Mouse (Mus musculus) heart, adult 2 months (tissue): ENCODE results near the gene Zfp113. TPM values are rescaled to one million over a fixed set of nuclear protein-coding genes. Genes with fewer than 3 reads are reported as not detected.

Experiments
- DNase-seq, 2 experiments: peaks; one replicate each; pipeline ENCODE4 v3.0.0; 2021
- H3K27ac ChIP-seq: fragments of 200-600 bp; 2 replicates; pipeline ENCODE4 v1.8.1; 2022
- H3K27me3 ChIP-seq: fragments of 200-500 bp; 2 replicates; pipeline ENCODE4 v1.6.1; 2012; ENCODE audit warnings: mild to moderate bottlenecking, low read length, inconsistent platforms, mixed read lengths; ENCODE audit not compliant: control insufficient read depth, insufficient read depth
- H3K36me3 ChIP-seq: fragments of 200-500 bp; 2 replicates; pipeline ENCODE4 v1.6.1; 2012; ENCODE audit warnings: low read length, inconsistent platforms; ENCODE audit not compliant: control insufficient read depth, insufficient read depth
- H3K4me1 ChIP-seq: fragments of 200-500 bp; 2 replicates; pipeline ENCODE4 v1.6.1; 2011; ENCODE audit warnings: low read length; ENCODE audit not compliant: control insufficient read depth, insufficient read depth
- H3K4me3 ChIP-seq: fragments of 200-600 bp; 2 replicates; pipeline ENCODE4 v1.8.1; 2022
- H3K79me2 ChIP-seq: fragments of 200-500 bp; replicated peaks from 2 replicates; pipeline ENCODE4 v1.6.1; 2012; ENCODE audit warnings: mild to moderate bottlenecking, inconsistent platforms, low read length, moderate library complexity, mixed read lengths; ENCODE audit not compliant: control insufficient read depth, insufficient read depth
- H3K9ac ChIP-seq: fragments of 200-500 bp; 2 replicates; pipeline ENCODE4 v1.6.1; 2012; ENCODE audit warnings: low read depth, mild to moderate bottlenecking, control low read depth, inconsistent platforms, low read length, mixed read lengths
- CTCF ChIP-seq: fragments of 200-600 bp; IDR thresholded peaks from 2 replicates; pipeline ENCODE4 v1.8.1; 2022; ENCODE audit warnings: antibody characterized with exemption, mild to moderate bottlenecking, moderate library complexity
- EP300 ChIP-seq: fragments of 200-500 bp; IDR thresholded peaks from 2 replicates; pipeline ENCODE4 v1.6.1; 2011; ENCODE audit warnings: low read depth, low read length, control low read depth; ENCODE audit not compliant: insufficient read depth
- POLR2A ChIP-seq: fragments of 200-500 bp; IDR thresholded peaks from 2 replicates; pipeline ENCODE4 v1.6.1; 2011; ENCODE audit warnings: mild to moderate bottlenecking, low read depth, low read length, control low read depth; ENCODE audit not compliant: insufficient read depth
- WGBS: fragments of 180-500 bp; shearing (Covaris S2); methylation state at CpG from one replicate; pipeline ENCODE4 v1.1.7; 2018; 5-methylcytosine and 5-hydroxymethylcytosine counted together
- intact Hi-C: fragments of 180-260 bp; cut with DNase I; formaldehyde crosslinking; loops from one replicate; pipeline ENCODE4 v1.15.1; 2025
- polyA plus RNA-seq: library from polyadenylated mRNA; depleted of rRNA; stranded (reverse); fragments of >200 nt; gene quantifications from 2 replicates; pipeline ENCODE4 v1.2.3, GENCODE M21; 2012
- total RNA-seq, 2 experiments: library from RNA; stranded (reverse); gene quantifications; 2 replicates each; pipeline ENCODE4 v1.2.3; 2021

Zfp113 gene
- total and polyA plus RNA-seq, 3 experiments = 2.1 to 8.8 (median 8.1) TPM

- H3K36me3 ChIP-seq = no peaks in the 10 kb centered on the region
- peak; percentile 95 to 98 for DNase-seq
- intact Hi-C loops = loop anchor here (1.0 kb wide), 1 partner anchor 9 kb away; no protein-coding TSS in a partner anchor
- H3K27ac ChIP-seq = peak within 1 kb of the TSS; percentile 81
- WGBS = 2% methylated on average over 42 of the region's 42 CpGs
- H3K27me3 ChIP-seq = no peaks in the 10 kb centered on the region
- no peaks in the 10 kb centered on the region for H3K79me2 ChIP-seq
- peak within 1 kb of the TSS; percentile 85 for H3K9ac ChIP-seq
- TF ChIP-seq EP300 (0 out of 2 replicates have a peak, but pooled peaks have one; percentile 51), POLR2A (peak; percentile 87), CTCF (peak; percentile 10; the same call in 1 of the 2 replicates)
- peak within 1 kb of the TSS; percentile 86 for H3K4me3 ChIP-seq
- peaks cover 1% of the 10 kb centered on the region; the same call in 1 of the 2 replicates for H3K4me1 ChIP-seq
These were observed 5.5 kb upstream of the Zfp113 start, which contains the start of gene Cops6 for GRCm38 (mm10) chr5:138160842-138161665. Gene Cops6, plus strand, starts transcription at chr5:138161071.

GRCm38 (mm10) chr5:138160224-138160762, 4.7 kb upstream of the Zfp113 start:
- Histone ChIP-seq H3K27me3 (no peaks in the 10 kb centered on the region), H3K36me3 (no peaks in the 10 kb centered on the region), H3K79me2 (no peaks in the 10 kb centered on the region), H3K9ac (no peak overlapping the region), H3K27ac (peak overlapping the region; percentile 81), H3K4me3 (peak overlapping the region; percentile 86), H3K4me1 (peaks cover 1% of the 10 kb centered on the region; the same call in 1 of the 2 replicates)
- 62% methylated on average over 7 of the region's 7 CpGs for WGBS
- intact Hi-C loops = no loop called here
- no peak for DNase-seq
- TF ChIP-seq POLR2A (no peak), EP300 (no peak), CTCF (no peak)

- peak overlapping the region; percentile 82 for H3K4me3 ChIP-seq
- no peak overlapping the region for H3K9ac ChIP-seq
- H3K4me1 ChIP-seq = no peaks in the 10 kb centered on the region; the same call in 1 of the 2 replicates
- intact Hi-C loops = loop anchor here (2.0 to 10.0 kb wide), 4 partner anchors 16 to 650 kb away; partner anchors contain the start of genes Pop7 and Zscan21
- WGBS = 61% methylated on average over 3 of the region's 3 CpGs
- TF ChIP-seq CTCF = no peak
- TF ChIP-seq POLR2A = no peak
- no peak for TF ChIP-seq EP300
- H3K27me3 ChIP-seq = no peaks in the 10 kb centered on the region
- H3K27ac ChIP-seq = no peak overlapping the region; the same call in 1 of the 2 replicates
- no peak for DNase-seq
- H3K79me2 ChIP-seq = no peaks in the 10 kb centered on the region
- H3K36me3 ChIP-seq = peaks cover 4% of the 10 kb centered on the region
These were observed 1.2 kb downstream of the Zfp113 start for GRCm38 (mm10) chr5:138154390-138154789.

GRCm38 (mm10) chr5:138138585-138138984, 17.0 kb downstream of the Zfp113 start:
- Histone ChIP-seq H3K36me3 (no peaks in the 10 kb centered on the region), H3K79me2 (no peaks in the 10 kb centered on the region), H3K27me3 (no peaks in the 10 kb centered on the region), H3K27ac (no peak overlapping the region), H3K4me3 (no peak overlapping the region), H3K4me1 (no peaks in the 10 kb centered on the region), H3K9ac (no peak overlapping the region)
- no peak for TF ChIP-seq CTCF
- TF ChIP-seq POLR2A = no peak
- TF ChIP-seq EP300 = no peak
- WGBS = 57% methylated on average over 4 of the region's 4 CpGs
- no peak for DNase-seq
- intact Hi-C loops = no loop called here

- WGBS = 57% methylated on average over 8 of the region's 8 CpGs
- no peaks in the 10 kb centered on the region for H3K4me1 ChIP-seq
- peak; percentile 76 for TF ChIP-seq CTCF
- no peak for TF ChIP-seq POLR2A
- H3K9ac ChIP-seq = no peak overlapping the region
- no peaks in the 10 kb centered on the region for H3K79me2 ChIP-seq
- no peak overlapping the region for H3K4me3 ChIP-seq
- H3K27me3 ChIP-seq = no peaks in the 10 kb centered on the region
- intact Hi-C loops = loop anchor here (2.0 kb wide), 1 partner anchor 251 kb away; no protein-coding TSS in a partner anchor
- no peak for DNase-seq
- no peaks in the 10 kb centered on the region for H3K36me3 ChIP-seq
- no peak overlapping the region for H3K27ac ChIP-seq
These were observed 17.5 kb downstream of the Zfp113 start for GRCm38 (mm10) chr5:138137935-138138549.
